Mouse (Mus musculus) spleen, adult 2 months (tissue): ENCODE measurements around the gene Grik5.

Source experiments
- CTCF ChIP-seq: fragments of 200-500 bp; IDR thresholded peaks from 2 replicates; pipeline ENCODE4 v1.5.1; 2011; ENCODE audit warnings: mild to moderate bottlenecking, inconsistent platforms; ENCODE audit not compliant: insufficient read depth, insufficient read length, insufficient replicate concordance; ENCODE audit errors: extremely low read depth
- POLR2A ChIP-seq: fragments of 200-500 bp; IDR thresholded peaks from 2 replicates; pipeline ENCODE4 v1.6.1; 2011; ENCODE audit warnings: low read depth, low read length, inconsistent platforms

GRCm38 (mm10) chr7:24971972-24972893 lies 99.9 kb downstream of the Grik5 start, which contains the start of gene Rabac1:
- TF ChIP-seq POLR2A: peak; percentile 80
- TF ChIP-seq CTCF: no peak
